Mouse (Mus musculus) mammary gland, adult 2 months (tissue): Measurements from ENCODE around the gene Tada3. TPM values are rescaled to one million over a fixed set of nuclear protein-coding genes. Genes with fewer than 3 reads are reported as not detected.

ENCODE experiments used
- polyA plus RNA-seq: library from polyadenylated mRNA; depleted of rRNA; stranded (reverse); fragments of >200 nt; gene quantifications from 2 replicates; pipeline ENCODE4 v1.2.3, GENCODE M21; 2012; ENCODE audit warnings: low replicate concordance; rRNA removed

Gene Tada3
- 18.9 and 22.2 TPM in 2 replicates for polyA plus RNA-seq

DNA sequence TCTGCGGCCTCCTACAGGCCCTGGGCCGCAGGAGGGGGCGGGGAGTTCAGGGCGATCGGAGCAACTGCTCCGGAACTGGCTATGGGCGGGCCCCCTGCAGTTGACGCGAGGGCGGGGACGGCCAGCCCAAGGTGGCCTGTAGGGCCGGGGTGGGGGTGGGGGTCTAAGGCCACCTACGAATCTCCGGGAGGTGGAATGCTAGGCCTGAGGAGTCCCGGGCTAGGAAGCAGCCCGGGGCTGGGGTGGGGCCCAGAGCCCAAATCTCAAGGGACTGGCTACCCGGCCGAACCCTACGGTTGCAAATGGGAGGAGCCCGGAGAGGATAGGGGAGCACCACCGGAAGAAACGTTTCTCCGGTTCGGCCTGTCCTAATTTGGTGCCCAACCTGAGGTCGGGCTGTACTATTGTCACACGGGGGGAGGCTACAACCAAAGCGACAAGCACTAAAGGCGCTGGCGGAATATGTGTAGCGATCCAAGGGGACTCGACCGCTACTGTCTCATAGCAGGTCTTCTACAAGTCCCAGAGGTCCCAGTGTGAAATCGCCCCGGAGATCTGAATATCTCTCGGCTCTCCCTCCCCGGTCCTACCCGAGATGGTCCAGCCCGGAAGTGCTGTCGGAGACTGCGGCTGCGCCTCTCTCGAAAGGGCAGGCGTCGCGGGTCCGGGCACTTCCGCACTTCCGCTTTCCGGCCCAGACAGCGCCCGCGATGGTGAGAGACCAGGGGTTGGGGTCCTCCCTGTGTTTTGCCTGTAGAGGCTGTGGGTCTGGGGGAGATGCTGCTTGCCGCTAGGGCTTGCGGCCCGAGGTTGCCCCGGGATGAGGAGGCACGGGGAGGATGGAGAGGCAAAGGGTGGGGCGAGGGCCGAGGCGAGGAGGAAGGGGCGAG lies at the start of gene Tada3, which contains the start of gene Arpc4:
Gene Tada3 (minus strand): TSS at position 388 of the 890 bp plus-strand sequence.
Gene Arpc4 (plus strand): TSS at position 620 of the 890 bp plus-strand sequence.

DNA sequence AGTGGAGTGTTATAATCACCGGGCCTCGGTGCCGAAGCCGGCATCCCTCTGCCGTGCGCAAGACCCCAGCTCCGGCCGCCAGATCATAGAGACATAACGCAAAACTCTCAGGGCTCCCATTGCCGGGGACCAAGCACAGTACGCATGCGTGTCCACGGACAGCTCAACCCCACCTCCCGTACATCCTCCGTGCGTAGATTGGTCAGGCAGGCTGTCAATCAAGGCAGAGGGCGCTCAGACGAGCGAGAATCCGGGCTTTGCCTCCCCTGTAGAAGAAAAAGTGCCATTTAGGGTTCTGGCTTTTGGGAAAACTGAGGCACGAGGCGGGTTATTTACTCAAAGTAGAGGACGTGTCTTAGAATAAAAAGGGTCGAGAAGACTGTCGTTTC lies 41.5 kb upstream of the Tada3 start, which contains the start of gene Rpusd3:
Gene Rpusd3 (minus strand): TSS at position 142 of the 389 bp plus-strand sequence.

DNA sequence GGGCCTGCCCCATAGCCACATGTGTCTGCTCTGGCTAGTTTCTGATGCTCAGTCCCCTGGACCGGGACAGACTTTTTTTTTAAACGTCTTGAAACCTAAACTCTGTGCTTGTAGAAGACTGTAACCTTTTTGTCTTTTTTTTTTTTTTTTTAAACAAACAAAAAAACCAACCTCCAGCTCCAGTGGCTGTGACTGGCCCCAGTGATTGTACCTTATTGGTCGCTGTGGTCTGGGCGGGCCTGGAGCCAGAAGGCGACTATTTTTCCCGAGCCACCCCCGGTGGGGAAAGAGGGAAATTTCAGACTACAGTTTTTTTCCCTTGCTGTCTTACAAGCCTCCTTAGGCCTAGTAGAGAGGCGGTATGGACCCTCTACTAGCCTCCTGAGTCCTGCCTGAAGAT lies 11.3 kb upstream of the Tada3 start, which contains the start of gene Ttll3:
Gene Ttll3 (plus strand): TSS at position 301 of the 400 bp plus-strand sequence.

DNA sequence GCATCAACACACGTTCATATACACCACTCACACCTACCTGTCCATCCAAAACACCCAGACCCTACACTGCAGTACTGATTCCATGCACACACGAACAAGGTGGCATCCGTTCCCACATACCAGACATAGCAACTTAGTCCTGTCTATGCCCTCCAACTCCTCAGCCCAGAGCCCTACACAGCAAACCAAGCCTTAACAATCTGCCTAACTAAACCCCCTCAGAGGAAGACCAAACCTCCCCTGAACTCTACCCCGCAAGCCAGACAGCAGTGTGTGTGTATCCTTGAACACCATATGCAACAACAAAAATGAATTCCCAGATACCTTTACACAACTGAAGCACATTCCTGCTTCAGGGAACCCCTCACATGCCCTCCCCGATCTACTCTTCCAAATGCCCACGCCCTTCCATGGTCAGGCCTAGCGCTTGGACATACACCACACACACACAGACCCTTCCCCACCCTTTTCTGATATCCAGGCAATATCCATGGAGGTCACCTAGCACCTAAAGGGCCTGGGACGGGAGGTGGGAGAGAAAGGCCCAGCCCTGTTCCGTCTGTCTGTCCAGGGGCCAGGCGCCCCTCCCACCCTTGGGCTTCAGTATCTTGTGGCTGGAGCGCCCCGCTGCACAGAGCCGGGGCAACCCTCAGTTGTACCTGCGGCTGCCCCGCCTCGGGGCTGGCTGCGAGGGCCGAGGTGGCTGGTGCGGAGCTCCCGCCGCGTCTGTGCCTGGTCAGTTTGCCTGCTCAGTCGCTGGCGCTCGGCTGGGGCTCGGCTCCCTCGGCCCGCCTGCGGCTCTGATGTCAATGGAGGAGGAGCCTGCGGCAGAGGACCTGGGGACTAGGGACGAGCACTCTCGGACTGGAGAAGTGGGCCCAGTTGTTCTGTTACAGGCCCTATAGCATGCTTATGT lies 34.2 kb downstream of the Tada3 start, which contains the start of gene Camk1:
Gene Camk1 (minus strand): TSS at position 808 of the 916 bp plus-strand sequence.

DNA sequence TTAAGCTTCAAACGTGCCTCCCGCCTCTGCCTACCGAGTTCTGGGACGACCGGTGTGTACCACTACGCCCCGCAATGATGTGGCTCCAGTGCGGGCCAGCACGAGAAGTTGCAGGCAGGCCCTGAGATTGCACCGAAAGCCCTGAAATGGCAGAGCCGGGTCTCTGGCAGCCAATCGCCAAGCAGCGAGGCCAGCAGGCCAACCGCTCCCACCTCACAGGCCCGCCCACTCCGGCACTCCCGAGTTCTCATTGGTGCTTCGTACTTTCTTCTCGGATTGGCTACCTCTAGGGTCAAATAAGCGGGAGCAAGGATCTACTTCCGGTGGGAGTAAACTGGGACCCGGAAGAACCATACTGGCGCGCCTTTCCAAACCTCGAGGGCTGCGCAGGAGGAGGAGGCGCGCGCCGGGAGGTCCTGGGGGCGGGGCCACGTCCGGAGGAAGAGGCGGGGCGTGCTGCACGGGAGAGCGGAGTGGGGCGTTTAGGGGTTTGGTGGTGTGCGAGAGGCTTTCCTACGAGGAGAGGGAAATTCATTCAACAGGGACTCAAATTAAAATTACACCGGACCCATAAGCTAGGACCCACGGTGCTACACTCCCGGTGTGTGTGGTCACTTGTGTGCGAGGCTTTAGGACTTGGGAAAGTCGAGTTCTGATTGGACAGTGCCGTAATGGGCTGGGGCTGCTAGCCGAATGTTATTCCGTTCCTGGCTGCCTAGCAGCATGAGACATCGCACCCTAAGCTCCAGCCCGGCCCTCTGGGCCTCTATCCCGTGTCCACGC lies 51.0 kb downstream of the Tada3 start, which contains the start of gene Ogg1:
Gene Ogg1 (plus strand): TSS at position 440 of the 783 bp plus-strand sequence.

Other genes with a start within 250 kb of the Tada3 start
- 0.50 and 0.57 TPM in 2 replicates for gene Lhfpl4, start 182.5 kb downstream of the Tada3 start, polyA plus RNA-seq
- 42.5 and 61.5 TPM in 2 replicates for gene Mtmr14, start 140.0 kb downstream of the Tada3 start, polyA plus RNA-seq
- 0.19 and 0.29 TPM in 2 replicates for gene Cpne9, start 95.6 kb downstream of the Tada3 start, polyA plus RNA-seq
- gene Brpf1, start 70.7 kb downstream of the Tada3 start, polyA plus RNA-seq, result 21.5 and 25.7 TPM in 2 replicates
- gene Ogg1, start 50.9 kb downstream of the Tada3 start, polyA plus RNA-seq, result 20.4 and 23.9 TPM in 2 replicates
- 50.4 and 63.0 TPM in 2 replicates for gene Camk1, start 33.9 kb downstream of the Tada3 start, polyA plus RNA-seq
- gene Arpc4, start 232 bp upstream of the Tada3 start, polyA plus RNA-seq, result 65.2 and 96.3 TPM in 2 replicates
- 11.4 and 13.8 TPM in 2 replicates for gene Ttll3, start 11.4 kb upstream of the Tada3 start, polyA plus RNA-seq
- 86.7 and 143 TPM in 2 replicates for gene Rpusd3, start 41.5 kb upstream of the Tada3 start, polyA plus RNA-seq
- gene Cidec, start 57.9 kb upstream of the Tada3 start, polyA plus RNA-seq, result 1,508 and 1,611 TPM in 2 replicates
- gene Jagn1, start 64.7 kb upstream of the Tada3 start, polyA plus RNA-seq, result 48.4 and 107 TPM in 2 replicates
- gene Il17re, start 80.6 kb upstream of the Tada3 start, polyA plus RNA-seq, result 25.9 and 44.8 TPM in 2 replicates
- gene Il17rc, start 93.5 kb upstream of the Tada3 start, polyA plus RNA-seq, result 59.1 and 98.0 TPM in 2 replicates
- 32.7 and 35.8 TPM in 2 replicates for gene Creld1, start 105.4 kb upstream of the Tada3 start, polyA plus RNA-seq
- gene Prrt3, start 124.0 kb upstream of the Tada3 start, polyA plus RNA-seq, result 0.03 and 0.12 TPM in 2 replicates
- gene Emc3, start 153.8 kb upstream of the Tada3 start, polyA plus RNA-seq, result 40.1 and 68.3 TPM in 2 replicates
- 0.67 and 1.8 TPM in 2 replicates for gene Fancd2, start 153.8 kb upstream of the Tada3 start, polyA plus RNA-seq
- gene Fancd2os, start 222.8 kb upstream of the Tada3 start, polyA plus RNA-seq, result not detected in 2 replicates
- gene Brk1, start 226.9 kb upstream of the Tada3 start, polyA plus RNA-seq, result 130 and 284 TPM in 2 replicates
- gene Vhl, start 246.1 kb upstream of the Tada3 start, polyA plus RNA-seq, result 19.2 and 29.8 TPM in 2 replicates